Mouse (Mus musculus) adrenal gland (tissue): Measurements from ENCODE around the gene Pou2f1.

ENCODE experiments used
- intact Hi-C: fragments of 180-260 bp; cut with DNase I; formaldehyde crosslinking; loops from one replicate; pipeline ENCODE4 v1.15.1; 2025

Pou2f1 gene

GRCm38 (mm10) chr1:165849458-165850445 is 152.7 kb downstream of the Pou2f1 start:
- intact Hi-C loops, result no loop called here

DNA sequence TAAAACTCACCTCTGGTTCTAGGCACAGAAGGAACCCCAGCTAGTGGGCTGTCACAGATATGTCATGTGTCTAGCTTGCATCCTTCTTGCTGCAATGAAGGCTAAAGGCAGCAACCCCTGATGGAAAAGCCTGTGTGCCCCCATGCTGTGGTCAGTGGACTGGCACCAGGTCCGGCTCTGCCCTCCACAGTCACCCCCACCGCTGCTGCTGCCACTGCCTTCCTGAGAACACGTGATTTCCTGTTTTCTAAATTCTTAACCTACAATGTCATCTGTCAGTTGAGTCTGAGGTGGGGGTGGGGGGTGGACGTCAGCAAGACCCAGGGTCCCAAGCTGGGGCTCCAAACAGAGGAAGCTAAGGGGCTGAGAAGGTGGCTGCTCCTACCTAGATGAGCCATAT is 153.6 kb downstream of the Pou2f1 start:
- intact Hi-C loops, result no loop called here

- intact Hi-C loops, result no loop called here
These were observed 154.1 kb downstream of the Pou2f1 start for GRCm38 (mm10) chr1:165848417-165848816.

DNA sequence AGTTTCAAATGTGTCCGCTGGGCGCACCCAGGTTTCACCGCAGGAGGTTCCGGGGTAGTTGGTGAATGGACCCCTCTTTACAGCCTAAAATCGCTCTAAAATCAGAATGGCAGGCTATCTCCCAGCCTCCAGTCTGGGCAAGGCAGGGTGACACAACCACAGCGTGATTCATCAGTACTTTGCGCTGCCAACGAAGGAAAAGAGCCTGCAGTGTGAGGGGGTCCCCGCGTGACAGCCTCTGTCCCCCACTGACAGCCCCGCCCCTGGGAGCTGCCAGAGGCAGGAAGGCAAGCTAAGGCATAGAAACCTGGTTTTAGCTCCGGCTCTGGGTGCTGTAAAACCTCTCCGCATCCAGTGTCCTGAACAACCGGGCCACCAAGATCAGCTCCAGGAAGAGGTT is 157.1 kb downstream of the Pou2f1 start:
- intact Hi-C loops, result no loop called here

GRCm38 (mm10) chr1:165844956-165845355 is 157.5 kb downstream of the Pou2f1 start:
- intact Hi-C loops, result no loop called here

- intact Hi-C loops, result no loop called here
These were observed 158.0 kb downstream of the Pou2f1 start for GRCm38 (mm10) chr1:165844466-165844951.

DNA sequence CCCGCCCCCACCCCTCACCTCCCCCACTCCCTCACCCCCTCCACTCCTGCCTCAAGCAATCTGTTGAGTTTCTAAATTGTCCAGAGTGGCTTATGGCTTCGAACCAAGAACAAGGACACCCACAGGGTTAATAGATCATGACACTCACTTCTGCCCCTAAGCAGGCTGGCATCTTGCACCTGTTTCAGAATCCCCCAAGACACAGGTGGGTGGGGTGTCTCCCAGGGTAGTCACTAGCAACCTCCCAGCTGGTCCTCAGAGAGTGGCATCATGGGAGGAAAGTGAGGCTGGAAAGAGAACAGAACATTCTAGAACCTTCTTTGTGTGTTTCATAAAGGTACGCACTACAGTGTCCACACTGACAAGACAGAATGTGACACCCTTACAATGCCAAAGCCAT is 158.9 kb downstream of the Pou2f1 start:
- intact Hi-C loops, result no loop called here

DNA sequence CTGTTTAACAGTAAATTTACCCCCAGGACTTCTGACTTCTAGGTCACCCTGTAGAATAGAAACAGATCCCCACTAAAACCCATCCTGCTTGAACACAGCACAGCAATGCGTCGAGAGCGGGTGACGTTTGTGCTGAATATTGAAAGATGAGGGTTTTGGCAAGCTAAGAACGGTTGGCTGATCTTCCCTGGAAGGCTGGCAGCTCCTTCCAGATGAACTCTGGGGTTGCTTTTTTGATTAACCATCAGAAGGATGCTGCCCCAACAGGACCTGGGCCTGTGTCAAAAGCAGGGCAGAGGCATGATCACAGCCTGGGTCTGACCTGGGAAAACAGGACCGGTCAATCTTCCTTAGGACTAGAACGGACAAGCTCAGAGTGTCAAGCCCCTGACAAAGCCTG is 160.3 kb downstream of the Pou2f1 start:
- intact Hi-C loops, result no loop called here

- intact Hi-C loops, result no loop called here
These were observed 161.8 kb downstream of the Pou2f1 start for GRCm38 (mm10) chr1:165840548-165841230.

DNA sequence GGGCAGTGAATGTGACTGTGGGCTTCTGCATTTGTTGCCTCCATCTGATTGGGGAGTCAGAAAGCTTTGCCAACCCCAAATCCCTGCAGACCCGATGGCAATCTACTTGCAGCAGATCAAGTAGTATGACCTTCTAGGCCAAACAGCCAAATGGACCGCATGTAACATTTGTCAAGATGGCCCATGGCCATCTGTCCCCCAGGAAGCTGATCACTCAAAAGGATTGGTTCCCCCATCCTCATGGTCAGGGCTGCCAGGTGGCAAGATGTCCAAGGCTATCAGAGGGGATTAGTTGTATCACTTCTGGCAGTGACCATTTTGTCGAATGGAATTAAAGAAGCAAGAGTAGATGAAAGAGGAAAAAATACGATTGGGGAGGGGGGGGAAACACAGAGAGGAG is 163.3 kb downstream of the Pou2f1 start:
- intact Hi-C loops, result no loop called here

DNA sequence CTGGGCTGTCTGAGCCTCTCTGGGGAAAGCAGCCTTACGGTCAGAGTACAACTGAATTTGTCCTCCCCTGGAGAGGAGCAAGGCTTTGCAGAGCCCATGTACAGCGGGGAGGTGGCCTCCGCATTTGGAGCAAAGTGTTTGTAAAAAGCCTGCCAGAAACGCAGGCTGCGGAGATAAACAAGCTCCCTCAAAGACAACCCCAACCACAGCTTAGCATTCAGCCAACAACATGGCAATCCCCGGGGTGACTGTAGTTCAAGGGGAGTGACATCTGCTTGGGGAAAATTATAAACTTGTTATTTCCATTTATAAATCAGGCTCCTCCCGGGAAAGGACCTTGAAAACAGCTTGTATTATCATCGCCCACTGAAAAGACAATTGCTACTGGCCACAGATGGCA is 164.9 kb downstream of the Pou2f1 start:
- intact Hi-C loops, result no loop called here

DNA sequence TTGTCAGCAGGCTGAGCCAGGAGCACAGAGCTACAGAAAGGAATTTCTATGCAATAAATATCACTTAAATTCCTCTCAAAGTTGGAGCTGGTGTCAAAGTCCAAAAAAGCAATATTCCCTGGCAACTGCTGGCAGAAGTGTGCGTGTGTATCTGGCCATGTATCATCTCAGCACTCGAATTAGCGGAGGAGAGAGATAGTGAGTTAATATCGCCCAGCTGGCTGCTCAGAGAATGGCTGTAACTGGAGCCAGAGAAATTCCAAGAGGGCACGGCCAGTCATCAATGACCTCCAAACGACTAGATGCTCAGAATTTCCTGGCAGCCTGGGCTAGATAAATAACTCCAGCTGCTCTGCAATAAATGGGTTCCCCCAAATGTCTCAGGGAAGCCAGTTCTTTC is 166.0 kb downstream of the Pou2f1 start:
- intact Hi-C loops, result no loop called here

- intact Hi-C loops, result no loop called here
These were observed 167.9 kb downstream of the Pou2f1 start for GRCm38 (mm10) chr1:165834633-165834975.

DNA sequence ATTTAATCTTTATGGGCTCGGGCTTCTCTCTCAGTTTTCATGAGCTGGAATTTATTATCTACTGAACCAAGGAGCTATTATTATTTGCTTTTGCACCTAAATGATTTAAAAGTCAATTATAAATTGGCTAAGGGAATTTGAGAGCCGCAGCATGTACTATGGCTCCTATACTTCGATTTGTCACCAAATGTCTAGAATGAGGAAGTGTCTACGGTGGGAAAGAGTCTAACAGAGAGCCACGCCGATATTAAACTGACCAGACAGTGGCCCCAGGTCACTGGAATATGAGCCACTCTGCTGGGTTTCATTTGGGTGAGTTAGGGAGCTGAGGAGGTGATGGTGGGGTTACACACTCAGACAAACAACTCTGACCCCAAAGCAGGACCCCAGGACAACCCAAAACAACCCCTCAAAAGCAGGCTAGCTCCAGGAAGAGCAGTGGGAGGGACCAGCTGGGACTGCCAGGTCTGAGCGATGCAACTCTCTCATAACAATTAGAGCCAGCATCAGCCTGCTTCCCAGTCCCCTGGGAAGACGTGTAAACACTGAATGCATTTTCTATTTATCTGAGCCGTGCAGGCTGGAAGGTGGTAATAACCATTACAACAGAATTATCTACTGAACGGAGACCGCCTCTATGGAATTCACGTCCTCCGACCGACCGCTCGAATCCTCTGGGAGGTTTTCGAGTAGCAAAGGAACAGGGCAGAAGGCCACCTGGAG is 168.4 kb downstream of the Pou2f1 start:
- intact Hi-C loops, result no loop called here

DNA sequence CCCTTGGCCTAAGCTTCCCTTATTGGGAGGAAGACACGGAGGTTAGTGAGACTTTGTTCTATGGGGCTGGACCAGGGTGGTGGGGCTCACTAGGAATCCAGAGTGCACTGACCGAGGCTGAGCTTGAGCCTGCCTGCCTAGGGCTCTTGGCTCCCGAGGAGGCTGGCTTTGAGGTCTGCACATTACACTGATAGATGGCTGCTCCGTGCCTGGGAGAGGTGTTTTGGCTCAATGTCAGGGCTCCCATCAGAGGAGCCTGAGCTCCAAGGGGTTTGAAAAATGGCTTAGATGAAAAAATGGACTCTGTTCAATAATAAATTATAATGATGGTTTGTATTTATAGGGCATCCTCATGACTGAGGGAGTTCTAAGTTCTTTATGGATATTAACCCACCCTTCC is 169.2 kb downstream of the Pou2f1 start:
- intact Hi-C loops, result no loop called here

DNA sequence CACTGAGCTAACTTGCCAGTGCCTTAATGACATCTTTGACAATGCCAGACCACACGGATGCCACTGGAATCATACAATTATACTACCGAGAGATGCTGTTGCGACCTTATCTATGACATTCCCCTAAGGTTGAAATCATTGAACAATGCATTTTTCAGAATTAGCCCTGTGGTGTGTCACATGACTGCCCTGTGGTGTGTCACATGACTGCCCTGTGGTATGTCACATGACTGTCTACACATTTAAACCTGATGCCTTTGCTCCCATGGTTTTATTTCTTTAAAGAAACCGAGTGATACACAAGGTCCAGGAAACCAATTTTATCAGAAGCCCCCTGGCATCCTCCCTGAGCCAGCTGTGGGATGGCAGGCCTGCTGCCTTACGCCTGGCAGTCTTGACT is 172.6 kb downstream of the Pou2f1 start:
- intact Hi-C loops, result no loop called here

DNA sequence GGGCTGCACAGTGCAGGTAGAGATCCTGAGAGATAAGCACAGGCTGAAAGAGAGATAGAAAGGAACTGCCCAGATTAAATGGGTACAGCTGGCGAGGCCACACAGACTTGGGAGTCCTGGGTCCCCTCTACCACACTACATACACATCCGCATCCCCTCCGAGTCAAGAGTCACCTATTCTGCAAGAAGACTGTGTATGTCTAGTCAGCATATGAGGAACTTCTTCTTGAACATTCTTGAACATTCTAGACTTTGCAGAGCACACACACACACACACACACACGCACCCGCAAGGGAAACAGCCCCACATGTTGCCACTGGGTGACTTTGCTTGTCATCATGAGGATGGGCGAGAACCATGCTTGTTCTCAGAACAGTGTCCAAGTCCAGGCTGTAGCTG is 173.9 kb downstream of the Pou2f1 start:
- intact Hi-C loops, result no loop called here

DNA sequence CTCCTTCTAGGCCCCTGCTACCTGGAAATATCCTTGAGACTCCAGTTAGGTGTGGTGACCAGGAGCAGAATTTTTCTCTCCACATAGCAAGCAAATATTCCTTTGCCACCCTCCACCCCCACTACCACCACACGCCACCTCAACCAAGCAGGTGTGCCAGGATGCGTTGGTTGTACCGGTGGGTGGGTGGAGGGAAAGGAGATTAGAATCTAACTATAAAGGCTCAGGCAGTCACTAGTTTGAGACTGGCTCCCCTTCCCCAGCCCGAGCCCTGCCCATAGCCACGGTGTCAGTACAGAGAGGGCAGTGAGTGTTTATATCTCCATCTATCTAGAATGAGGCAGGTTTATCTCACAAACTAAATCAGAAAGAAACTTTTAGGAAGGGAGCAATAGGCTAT is 174.3 kb downstream of the Pou2f1 start:
- intact Hi-C loops, result no loop called here

DNA sequence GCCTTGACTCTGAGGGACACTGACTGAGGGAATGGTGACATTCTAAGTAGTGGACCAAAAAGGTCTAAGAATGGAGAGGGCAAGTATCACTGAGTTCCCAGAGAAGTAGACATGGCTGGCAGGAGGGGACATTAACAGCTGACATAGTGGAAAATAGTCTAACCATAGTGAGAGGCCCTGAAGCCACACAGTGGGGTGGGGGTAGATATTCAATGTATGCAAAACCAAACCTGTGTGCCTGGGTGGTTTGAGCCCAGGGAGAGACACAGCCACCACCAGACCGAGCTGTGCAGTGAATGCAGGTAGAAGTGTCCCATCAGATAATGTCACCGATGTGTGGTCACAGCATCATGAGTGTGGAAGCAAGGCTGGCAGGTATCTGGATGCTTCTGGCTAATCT is 180.4 kb downstream of the Pou2f1 start:
- intact Hi-C loops, result no loop called here

GRCm38 (mm10) chr1:165819147-165819546 is 183.3 kb downstream of the Pou2f1 start:
- intact Hi-C loops, result no loop called here

GRCm38 (mm10) chr1:165818145-165818860 is 184.2 kb downstream of the Pou2f1 start:
- intact Hi-C loops, result no loop called here
